15 mouse cellular contexts compared by ENCODE assay signal in the genomic region with DNA sequence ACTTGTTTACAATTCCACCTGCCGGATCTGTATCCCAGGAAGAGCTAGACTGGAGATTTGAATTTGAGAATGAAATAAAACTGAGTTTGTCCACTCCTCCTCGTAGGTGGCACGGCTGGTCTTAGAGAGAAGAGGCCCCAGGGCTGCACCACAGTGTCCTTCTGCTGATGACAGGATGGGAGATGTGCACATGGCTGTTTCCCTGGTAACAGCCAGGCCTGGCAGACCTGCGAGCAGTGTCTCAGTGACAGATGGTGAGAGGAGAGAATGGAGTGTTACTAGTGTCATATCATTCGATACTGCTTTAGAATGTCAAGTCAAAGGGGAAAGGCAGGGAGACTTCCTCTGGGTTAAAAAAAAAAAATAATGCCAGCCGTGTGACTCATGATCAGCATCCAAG. TPM values are rescaled to one million over a fixed set of nuclear protein-coding genes. Genes with fewer than 3 reads are reported as not detected.
DNase-seq lines count a peak whose midpoint lies in the region; ATAC-seq and TF ChIP-seq lines count a peak whose summit lies in the region.
"Had no signal": no experiment of that assay in that cellular context is flagged by ENCODE, and none has a peak within 500 bp of the region (broad histone marks: within the 10 kb centered on the region; RNA-seq: fewer than 3 reads in every experiment).

No protein-coding gene starts in this region.

- H3K4me1 ChIP-seq in hindbrain, embryonic 10.5 days (replicated peaks) = 0 out of 2 replicates have a peak, but pooled peaks cover 7% of the 10 kb centered on the region
- peaks cover 11% of the 10 kb centered on the region for H3K4me1 ChIP-seq in midbrain, embryonic 15.5 days
- H3K4me1 ChIP-seq: liver, embryonic 13.5 days had no signal

- no peaks in the 10 kb centered on the region for H3K9me3 ChIP-seq in hindbrain, embryonic 10.5 days
- no peaks in the 10 kb centered on the region for H3K9me3 ChIP-seq in midbrain, embryonic 15.5 days
- H3K9me3 ChIP-seq: liver, embryonic 13.5 days had no signal

- peak; percentile 73 for DNase-seq in left cerebral cortex, postnatal 4 days
- no peak for DNase-seq in left cerebral cortex, postnatal 36 days (ENCODE audit: low spot score in 2 of 2)
- peak; percentile 78 for DNase-seq in cerebellum, adult 9-10 months
- peak; percentile 12 for DNase-seq in hindbrain, embryonic 10.5 days (ENCODE audit: low spot score)
- no peak for DNase-seq in heart, postnatal 14 days
- no peak for DNase-seq in gastrocnemius, adult 2 months
- DNase-seq in c-Kit-positive CD71-positive TER-119-positive erythroid progenitor cells, embryonic 14.5 days (ENCODE audit: low spot score) = no peak
- DNase-seq: heart, adult 2 months; liver, embryonic 13.5 days; spleen, adult 18-20 months had no signal

- H3K4me2 ChIP-seq in midbrain, embryonic 15.5 days = no peak overlapping the region
- H3K4me2 ChIP-seq: liver, embryonic 13.5 days had no signal

- WGBS in hindbrain, embryonic 10.5 days = 68% methylated on average over 6 of the region's 6 CpGs
- WGBS in midbrain, embryonic 15.5 days = 38% methylated on average over 6 of the region's 6 CpGs

- intact Hi-C loops in left cerebral cortex, postnatal 4 days (cut with DNase I) = no loop called here
- intact Hi-C loops in left cerebral cortex, postnatal 36 days (cut with DNase I) = no loop called here
- intact Hi-C loops in heart, postnatal 14 days (cut with DNase I) = no loop called here
- intact Hi-C loops in gastrocnemius, adult 2 months (cut with DNase I) = no loop called here

- no peak for TF ChIP-seq CTCF in gastrocnemius, adult 2 months (IDR thresholded peaks at IDR 0.05)

- no peak overlapping the region for H3K9ac ChIP-seq in midbrain, embryonic 15.5 days
- H3K9ac ChIP-seq: liver, embryonic 13.5 days had no signal

- H3K27ac ChIP-seq in hindbrain, embryonic 10.5 days = no peak overlapping the region; the same call in 1 of the 2 replicates
- peak overlapping the region; percentile 52 for H3K27ac ChIP-seq in midbrain, embryonic 15.5 days
- H3K27ac ChIP-seq in gastrocnemius, adult 2 months = no peak overlapping the region
- H3K27ac ChIP-seq: heart, adult 2 months; liver, embryonic 13.5 days; macrophage had no signal

- no peaks in the 10 kb centered on the region for H3K27me3 ChIP-seq in hindbrain, embryonic 10.5 days (ENCODE audit: insufficient read depth, poor library complexity, severe bottlenecking)
- H3K27me3 ChIP-seq in midbrain, embryonic 15.5 days (replicated peaks) = no peaks in the 10 kb centered on the region
- H3K27me3 ChIP-seq: liver, embryonic 13.5 days had no signal

- ATAC-seq in midbrain, embryonic 15.5 days (replicated peaks) = peak; percentile 91
- ATAC-seq: inflammation-experienced regulatory T-cells, adult 6 months had no signal

- H3K4me3 ChIP-seq in hindbrain, embryonic 10.5 days = no peak overlapping the region
- H3K4me3 ChIP-seq in midbrain, embryonic 15.5 days = no peak overlapping the region
- no peak overlapping the region for H3K4me3 ChIP-seq in gastrocnemius, adult 2 months
- H3K4me3 ChIP-seq: erythroblast, embryonic 14.5 days; heart, adult 2 months; liver, embryonic 13.5 days had no signal

- H3K36me3 ChIP-seq in hindbrain, embryonic 10.5 days = no peaks in the 10 kb centered on the region
- no peaks in the 10 kb centered on the region for H3K36me3 ChIP-seq in midbrain, embryonic 15.5 days (replicated peaks)
- H3K36me3 ChIP-seq: liver, embryonic 13.5 days had no signal

RNA-seq across cellular contexts. Expression of gene Ptpn20, which starts 39.2 kb away (rescaled TPM):
- total RNA-seq in left cerebral cortex, postnatal 4 days (2021) = 1 to 10 TPM in 1 of 2 experiments, under 1 TPM in 1; 0.93 to 1.3 TPM
- total RNA-seq in left cerebral cortex, postnatal 36 days (2021) = under 1 TPM; 0.52 to 0.57 TPM
- 0.14 TPM in 1 of 2 replicates, not detected in the other for polyA plus RNA-seq in hindbrain, embryonic 10.5 days (2016; fragmentation: Nextera tagmentation; extraction: Ambion mirVana)
- polyA plus RNA-seq in midbrain, embryonic 15.5 days (2015; fragmentation: Nextera tagmentation; extraction: Ambion mirVana) = 0.05 and 0.13 TPM in 2 replicates
- total RNA-seq in heart, postnatal 14 days (2021) = not detected
- total RNA-seq in gastrocnemius, adult 2 months (2021) = not detected
- total RNA-seq: heart, adult 2 months had no signal
- polyA plus RNA-seq: inflammation-experienced regulatory T-cells, adult 6 months; large intestine, adult 2 months; macrophage had no signal

Comparison
In these comparisons a context has a peak if more than half of its experiments do, and no peak if none do; other contexts are left out.
1. DNase-seq: peak in left cerebral cortex, postnatal 4 days (single experiment), cerebellum, adult 9-10 months (single experiment) and hindbrain, embryonic 10.5 days (single experiment); none in left cerebral cortex, postnatal 36 days (0 of 2), heart, postnatal 14 days (0 of 2), gastrocnemius, adult 2 months (single experiment) and c-Kit-positive CD71-positive TER-119-positive erythroid progenitor cells, embryonic 14.5 days (single experiment).